Mouse (Mus musculus) adrenal gland, postnatal 0 days (tissue): ENCODE results near the gene Mfsd14b. TPM values are rescaled to one million over a fixed set of nuclear protein-coding genes. Genes with fewer than 3 reads are reported as not detected.

ENCODE experiments used
- polyA plus RNA-seq: library from polyadenylated mRNA; unstranded; fragments of >200 nt; fragmentation: Nextera tagmentation; extraction: Ambion mirVana; gene quantifications from 2 replicates; pipeline ENCODE4 v1.2.1, GENCODE M21; 2015

Mfsd14b gene
- 28.7 and 43.6 TPM in 2 replicates for polyA plus RNA-seq

DNA sequence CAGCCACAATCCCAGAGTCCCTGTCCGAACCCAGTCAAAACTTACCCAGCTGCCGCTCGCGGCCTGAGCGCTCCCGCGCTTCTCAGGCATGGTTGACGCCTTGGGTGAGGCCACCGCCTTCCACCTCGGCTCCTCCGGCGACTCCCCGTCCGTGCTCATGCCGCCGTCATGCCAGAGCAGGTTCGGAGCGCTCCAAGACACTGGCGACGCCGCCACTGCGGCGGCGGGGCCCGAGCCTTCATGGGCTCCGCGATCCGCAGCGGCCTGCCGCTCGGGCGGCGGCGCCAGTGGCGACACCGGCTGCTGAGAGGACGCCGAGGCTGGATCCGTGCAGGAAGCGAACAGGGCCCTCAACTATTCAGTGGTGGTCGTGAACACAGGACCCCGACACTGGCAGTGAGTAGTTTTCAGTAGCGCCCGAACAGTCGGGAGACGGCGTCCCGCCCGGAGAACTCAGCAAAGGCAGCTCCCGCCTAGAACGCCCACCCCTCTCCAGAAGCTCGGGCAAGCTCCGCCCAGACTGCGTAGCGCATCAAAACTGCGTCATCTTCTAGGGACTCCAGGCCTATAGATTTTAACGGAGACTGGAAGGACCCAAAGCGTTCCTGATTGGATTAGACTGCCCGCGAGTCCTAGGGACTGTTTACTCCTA lies at the start of gene Mfsd14b:
TSS of gene Mfsd14b (minus strand) at position 517 of the 652 bp plus-strand sequence.

DNA sequence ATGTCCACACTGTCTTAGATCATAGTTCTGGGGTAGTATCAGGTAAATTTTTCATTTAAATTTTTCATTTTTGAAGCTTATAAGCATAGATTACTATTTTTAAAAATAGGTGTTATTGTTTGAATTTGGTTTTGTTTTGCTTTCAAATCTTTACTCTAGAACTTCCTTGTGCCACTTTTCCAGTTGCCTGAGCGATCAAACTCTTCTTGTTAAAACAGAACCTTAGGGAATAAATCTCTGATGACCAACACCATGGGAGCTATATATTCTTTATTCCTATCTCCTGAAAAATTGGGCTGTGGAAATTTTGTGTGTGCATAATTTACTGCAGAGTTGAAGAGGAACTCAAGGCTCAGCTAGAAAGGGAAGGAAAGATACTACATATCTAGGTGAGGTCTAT lies 37.2 kb upstream of the Mfsd14b start, which contains the start of gene Olfr466:
TSS of gene Olfr466 (plus strand) at position 301 of the 400 bp plus-strand sequence.

DNA sequence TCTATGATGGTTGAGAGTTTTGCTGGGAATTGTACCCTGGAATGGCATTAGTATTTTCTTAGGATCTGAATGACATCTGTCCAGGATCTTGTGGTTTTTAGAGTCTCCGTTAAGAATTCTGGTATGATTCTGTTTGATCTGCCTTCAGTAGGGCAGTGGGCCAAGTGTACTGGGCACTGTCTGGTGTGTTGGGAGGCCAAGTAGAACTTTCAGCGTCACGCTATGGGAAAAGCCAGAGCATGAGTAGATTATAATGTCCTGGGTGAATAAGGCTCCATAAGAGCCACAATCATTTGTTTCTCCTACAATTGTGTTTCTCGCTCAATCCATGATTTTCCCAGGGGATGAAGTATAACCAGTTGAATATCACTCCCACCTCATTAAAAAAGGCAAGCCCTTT lies 25.0 kb upstream of the Mfsd14b start, which contains the start of gene Olfr465-ps1:
TSS of gene Olfr465-ps1 (plus strand) at position 301 of the 400 bp plus-strand sequence.

DNA sequence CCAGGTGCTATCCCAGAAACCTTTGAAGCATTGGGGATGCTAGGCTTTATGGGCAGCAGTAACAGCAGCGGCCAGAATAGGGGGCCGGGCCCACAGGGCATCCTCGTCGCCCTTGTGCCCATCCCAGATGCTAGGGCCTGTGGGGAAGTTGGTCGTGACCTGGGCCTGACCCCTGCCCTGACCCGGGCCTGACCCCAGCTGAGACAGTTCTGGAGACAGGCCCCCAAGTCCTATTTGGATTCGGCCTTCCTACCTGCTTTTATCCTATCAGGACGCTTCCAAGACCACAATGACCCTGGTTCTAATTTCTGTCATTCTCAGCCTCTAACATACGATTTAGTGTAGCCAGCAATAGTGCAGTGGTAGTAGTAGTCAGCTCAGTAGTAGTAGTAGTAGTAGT lies 60.1 kb downstream of the Mfsd14b start, which contains the start of gene Prss47:
TSS of gene Prss47 (minus strand) at position 101 of the 400 bp plus-strand sequence.

DNA sequence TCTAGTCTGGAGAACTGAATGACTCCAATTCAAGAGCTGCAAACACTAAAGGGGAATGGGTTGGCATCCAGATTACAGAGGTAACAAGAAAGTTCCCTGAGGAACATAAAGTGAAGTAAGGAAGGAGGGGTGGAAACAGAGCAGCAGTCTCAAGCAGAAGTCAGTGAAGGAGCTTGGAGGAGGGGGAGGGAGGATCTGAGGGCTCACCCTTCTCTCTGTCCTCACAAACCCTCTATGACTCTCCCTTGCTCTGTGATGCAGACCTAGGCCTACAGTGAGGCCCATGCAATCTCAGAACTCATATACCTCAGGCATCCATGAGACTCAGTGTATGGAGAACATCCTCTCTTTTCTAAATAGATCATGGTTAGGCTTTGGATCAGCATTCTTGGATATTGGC lies 80.0 kb downstream of the Mfsd14b start, which contains the start of gene Spata31d1c:
TSS of gene Spata31d1c (plus strand) at position 301 of the 400 bp plus-strand sequence.

Other genes starting within 250 kb of the Mfsd14b start
- gene Cntnap3, start 209.0 kb downstream of the Mfsd14b start, polyA plus RNA-seq: 0.03 and 0.14 TPM in 2 replicates
- not detected in 2 replicates for gene Spata31, start 195.6 kb downstream of the Mfsd14b start, polyA plus RNA-seq
- not detected in 2 replicates for gene Spata31d1c, start 79.9 kb downstream of the Mfsd14b start, polyA plus RNA-seq
- gene Prss47, start 60.2 kb downstream of the Mfsd14b start, polyA plus RNA-seq: not detected in 2 replicates
- gene Olfr465-ps1, start 25.1 kb upstream of the Mfsd14b start, polyA plus RNA-seq: not detected in 2 replicates
- gene Olfr466, start 37.3 kb upstream of the Mfsd14b start, polyA plus RNA-seq: not detected in 2 replicates
- not detected in 2 replicates for gene Nlrp4f, start 93.0 kb upstream of the Mfsd14b start, polyA plus RNA-seq
- not detected in 2 replicates for gene Gm10775, start 146.6 kb upstream of the Mfsd14b start, polyA plus RNA-seq
- gene Zfp369, start 165.8 kb upstream of the Mfsd14b start, polyA plus RNA-seq: 4.2 and 6.1 TPM in 2 replicates